Mouse (Mus musculus) T-helper 2 cell (primary cell): Measurements from ENCODE around the gene Laptm5.

ENCODE experiments used
- in situ Hi-C: fragments of 300-600 bp; cut with MboI, MseI; formaldehyde crosslinking; loops from one replicate; pipeline ENCODE4 v1.15.1; 2025; ENCODE audit warnings: high pct_unique_total_duplicates

Gene Laptm5

DNA sequence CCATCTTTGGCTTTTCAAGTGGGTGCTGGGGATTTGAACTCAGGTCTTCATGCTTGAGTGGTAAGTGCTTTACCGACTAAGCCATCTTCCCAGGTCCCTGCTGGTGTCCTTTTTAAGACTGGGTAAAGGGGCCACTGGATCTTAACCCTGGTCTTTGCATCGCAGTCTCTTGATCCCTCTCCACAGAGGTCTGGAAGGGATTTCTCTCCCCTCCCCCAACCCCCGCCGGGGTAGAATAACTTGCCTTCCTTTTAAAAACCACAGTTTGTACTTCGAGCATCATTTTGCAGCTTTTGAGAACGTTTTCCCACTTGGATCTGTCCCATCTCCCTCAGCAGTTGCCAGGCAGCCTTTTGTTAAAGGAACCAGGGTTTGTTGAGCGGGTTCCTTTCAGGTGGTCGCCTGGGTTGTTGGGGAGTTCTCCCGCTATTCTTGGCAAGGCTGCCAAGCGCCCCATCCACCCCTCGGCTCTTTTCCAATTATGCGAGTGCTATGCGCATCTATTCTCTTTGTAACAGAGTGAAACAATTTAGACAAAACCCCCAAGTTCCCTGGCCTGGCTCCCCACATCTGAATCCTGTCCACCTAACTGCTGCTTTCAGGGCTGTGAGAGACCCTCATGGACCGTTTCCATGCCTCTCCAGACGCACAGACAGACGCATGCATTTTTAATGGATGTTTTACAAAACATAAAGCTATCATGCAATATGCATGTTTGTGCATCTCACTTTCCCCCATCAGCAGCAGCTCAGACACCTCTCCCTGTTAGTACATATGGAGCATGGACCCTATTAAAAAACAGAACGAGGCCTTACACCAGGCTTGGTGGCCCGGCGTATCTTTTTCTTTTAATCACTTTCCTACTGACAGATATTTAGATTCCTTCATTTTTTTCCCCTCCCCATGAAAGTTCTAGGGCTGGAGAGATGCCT lies 60.7 kb downstream of the Laptm5 start:
- in situ Hi-C loops: no loop called here

- in situ Hi-C loops: no loop called here
Observed at GRCm38 (mm10) chr4:130978981-130979380, 66.1 kb downstream of the Laptm5 start.

GRCm38 (mm10) chr4:130984416-130985182 lies 71.7 kb downstream of the Laptm5 start:
- in situ Hi-C loops: no loop called here
